Mouse (Mus musculus): ENCODE data around the gene Rad51ap1. TPM values are rescaled to one million over a fixed set of nuclear protein-coding genes. Genes with fewer than 3 reads are reported as not detected.

Gene Rad51ap1
- total RNA-seq, 2 experiments from 2014 or later = 85.9 to 174 TPM

Other genes with a start within 250 kb of the Rad51ap1 start
- not detected in 2 replicates for gene Kcna6, start 198.9 kb downstream of the Rad51ap1 start, total RNA-seq (2014; fragmentation: Nextera tagmentation)
- not detected in 2 replicates for gene Kcna6, start 198.9 kb downstream of the Rad51ap1 start, total RNA-seq (2017)
- gene Ndufa9, start 90.5 kb downstream of the Rad51ap1 start, total RNA-seq (2014; fragmentation: Nextera tagmentation) = 90.9 and 114 TPM in 2 replicates
- gene Ndufa9, start 90.5 kb downstream of the Rad51ap1 start, total RNA-seq (2017) = 156 and 188 TPM in 2 replicates
- not detected in 2 replicates for gene Akap3, start 86.5 kb downstream of the Rad51ap1 start, total RNA-seq (2014; fragmentation: Nextera tagmentation)
- gene Akap3, start 86.5 kb downstream of the Rad51ap1 start, total RNA-seq (2017) = not detected in 2 replicates
- 1.4 TPM in 1 of 2 replicates, not detected in the other for gene Dyrk4, start 17.7 kb downstream of the Rad51ap1 start, total RNA-seq (2014; fragmentation: Nextera tagmentation)
- not detected in 2 replicates for gene Dyrk4, start 17.7 kb downstream of the Rad51ap1 start, total RNA-seq (2017)
- gene D6Wsu163e, start 375 bp upstream of the Rad51ap1 start, total RNA-seq (2014; fragmentation: Nextera tagmentation) = 16.7 and 36.8 TPM in 2 replicates
- 29.3 and 60.9 TPM in 2 replicates for gene D6Wsu163e, start 375 bp upstream of the Rad51ap1 start, total RNA-seq (2017)
- gene Fgf6, start 76.0 kb upstream of the Rad51ap1 start, total RNA-seq (2014; fragmentation: Nextera tagmentation) = not detected in 2 replicates
- gene Fgf6, start 76.0 kb upstream of the Rad51ap1 start, total RNA-seq (2017) = not detected in 2 replicates
- gene Fgf23, start 133.3 kb upstream of the Rad51ap1 start, total RNA-seq (2014; fragmentation: Nextera tagmentation) = not detected in 2 replicates
- not detected in 2 replicates for gene Fgf23, start 133.3 kb upstream of the Rad51ap1 start, total RNA-seq (2017)
- 0.47 TPM in 1 of 2 replicates, not detected in the other for gene Tigar, start 170.0 kb upstream of the Rad51ap1 start, total RNA-seq (2014; fragmentation: Nextera tagmentation)
- gene Tigar, start 170.0 kb upstream of the Rad51ap1 start, total RNA-seq (2017) = 0.30 and 3.1 TPM in 2 replicates
- 73.8 and 98.1 TPM in 2 replicates for gene Ccnd2, start 212.6 kb upstream of the Rad51ap1 start, total RNA-seq (2014; fragmentation: Nextera tagmentation)
- gene Ccnd2, start 212.6 kb upstream of the Rad51ap1 start, total RNA-seq (2017) = 37.0 and 40.1 TPM in 2 replicates

Data from megakaryocyte-erythroid progenitor cell, adult 5-6 weeks (primary cell).